Mouse (Mus musculus): ENCODE data around the gene Yipf4. TPM values are rescaled to one million over a fixed set of nuclear protein-coding genes. Genes with fewer than 3 reads are reported as not detected.
A peak's percentile ranks its signal among the peaks of the same experiment; 100 is the strongest.

The Yipf4 gene
- polyA plus RNA-seq, 1 experiment = 21.6 TPM

DNA sequence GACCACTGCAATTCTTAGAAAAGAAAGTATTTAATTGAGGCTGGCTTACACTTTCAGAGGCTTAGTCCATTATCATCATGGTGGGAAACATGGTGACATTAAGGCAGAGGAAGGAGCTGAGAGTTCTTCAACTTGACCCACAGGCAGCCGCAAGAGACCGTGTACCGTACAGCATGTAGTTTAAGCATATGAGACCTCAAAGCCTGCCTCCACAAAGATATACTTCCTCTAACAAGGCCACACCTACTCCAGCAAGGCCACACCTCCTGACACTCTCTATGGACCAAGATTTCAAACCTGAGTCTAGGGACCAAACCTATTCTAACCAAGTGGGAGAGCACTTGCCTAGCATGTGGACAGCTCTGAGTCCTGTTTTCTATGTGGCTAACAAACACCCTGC, 19.3 kb downstream of the Yipf4 start:
- no peaks in the 10 kb centered on the region for H3K27me3 ChIP-seq (ENCODE audit: control insufficient read depth, insufficient read depth, insufficient read length)
- TF ChIP-seq FOSL1 (IDR thresholded peaks at IDR 0.05; ENCODE audit: insufficient read depth, low read length, poor library complexity, severe bottlenecking) (no peak), MAX (IDR thresholded peaks at IDR 0.05) (no peak), CEBPB (IDR thresholded peaks at IDR 0.05; ENCODE audit: low read depth) (no peak), USF1 (IDR thresholded peaks at IDR 0.05; ENCODE audit: low read depth) (no peak), CTCF (IDR thresholded peaks at IDR 0.05; ENCODE audit: control insufficient read depth, insufficient read depth, insufficient read length) (no peak), MYOG (IDR thresholded peaks at IDR 0.05; ENCODE audit: control insufficient read depth, extremely low read depth, insufficient read length) (no peak), MYOD1 (IDR thresholded peaks at IDR 0.05; ENCODE audit: control insufficient read depth, insufficient read length, low read depth) (no peak)
- no peak overlapping the region for H3K4me3 ChIP-seq (ENCODE audit: insufficient read depth, poor library complexity, severe bottlenecking)
- H3ac ChIP-seq (ENCODE audit: control insufficient read depth, insufficient read length, low read depth) = no peak overlapping the region
- H3K36me3 ChIP-seq (ENCODE audit: control insufficient read depth, insufficient read depth) = no peaks in the 10 kb centered on the region
- H3K79me2 ChIP-seq (ENCODE audit: control insufficient read depth, insufficient read depth) = no peaks in the 10 kb centered on the region
- no peaks in the 10 kb centered on the region for H3K79me3 ChIP-seq (ENCODE audit: low read depth)

DNA sequence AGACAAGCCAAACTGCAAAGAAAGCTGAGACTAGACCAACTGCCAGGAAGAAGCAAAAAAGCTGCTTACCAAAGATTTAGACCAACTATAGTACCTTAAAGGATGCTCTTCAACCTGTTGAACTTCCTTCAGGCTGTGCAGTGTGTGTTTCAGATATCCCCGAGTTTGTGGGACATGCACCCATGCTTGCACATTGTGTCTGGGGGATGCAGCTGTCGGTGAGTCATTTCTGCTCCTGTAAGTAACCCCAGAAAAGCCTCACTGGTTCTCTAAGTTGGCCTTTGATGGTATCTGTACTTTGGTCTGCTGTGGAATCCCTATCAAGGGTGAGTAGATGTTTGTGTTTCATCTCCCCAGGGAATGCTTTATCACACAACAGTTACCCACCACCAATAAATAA, 23.0 kb downstream of the Yipf4 start:
- H3K27me3 ChIP-seq (ENCODE audit: control insufficient read depth, insufficient read depth, insufficient read length) = no peaks in the 10 kb centered on the region
- H3ac ChIP-seq (ENCODE audit: control insufficient read depth, insufficient read length, low read depth) = no peak overlapping the region
- H3K36me3 ChIP-seq (ENCODE audit: control insufficient read depth, insufficient read depth) = no peaks in the 10 kb centered on the region
- no peak for TF ChIP-seq MYOG (IDR thresholded peaks at IDR 0.05; ENCODE audit: control insufficient read depth, extremely low read depth, insufficient read length)
- peak; percentile 90 for TF ChIP-seq MYOD1 (IDR thresholded peaks at IDR 0.05; ENCODE audit: control insufficient read depth, insufficient read length, low read depth)
- H3K79me3 ChIP-seq (ENCODE audit: low read depth) = no peaks in the 10 kb centered on the region
- no peaks in the 10 kb centered on the region for H3K79me2 ChIP-seq (ENCODE audit: control insufficient read depth, insufficient read depth)
- H3K4me3 ChIP-seq (ENCODE audit: insufficient read depth, poor library complexity, severe bottlenecking) = no peak overlapping the region

DNA sequence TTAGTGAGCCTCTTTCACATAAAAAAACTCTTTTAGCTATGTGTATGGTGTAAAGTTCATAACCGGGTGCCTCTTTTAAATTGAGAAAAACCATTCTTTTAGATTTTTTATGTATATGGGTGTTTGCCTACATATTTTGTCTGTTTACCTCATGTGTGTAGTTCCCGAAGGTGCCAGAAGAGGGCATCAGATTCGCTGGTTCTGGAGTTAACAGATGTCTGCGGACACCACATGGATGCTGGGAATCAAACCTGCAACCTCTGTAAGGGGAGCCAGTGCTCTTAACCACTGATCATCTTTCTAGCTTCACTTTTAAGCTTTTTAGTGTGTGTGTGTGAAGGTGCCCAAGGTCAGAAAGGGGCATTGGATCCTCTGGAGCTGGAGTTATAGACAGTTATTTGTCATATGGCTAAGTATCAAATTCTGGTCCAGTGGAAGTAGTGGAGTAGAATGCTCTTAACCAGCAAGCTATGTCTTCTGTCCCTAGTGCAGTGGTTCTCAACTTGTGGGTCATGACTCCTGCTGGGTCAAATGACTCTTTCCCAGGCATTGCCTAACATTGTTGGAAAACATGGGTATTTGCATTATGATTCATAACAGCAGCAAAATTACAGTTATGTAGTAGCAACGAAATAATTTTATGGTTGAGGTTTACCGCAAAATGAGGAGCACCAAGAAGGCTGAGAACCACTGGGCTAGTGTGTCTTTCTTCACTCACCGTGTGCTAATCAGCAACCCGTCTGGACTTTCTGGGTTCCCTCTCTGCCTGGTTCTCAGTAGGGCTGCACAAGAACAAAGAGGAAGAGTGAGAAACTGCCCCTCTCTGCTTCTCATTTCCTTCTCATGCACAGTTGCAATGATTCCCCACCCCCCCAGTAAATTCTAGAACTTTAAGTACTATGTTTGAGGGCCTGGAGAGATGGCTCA, 33.8 kb downstream of the Yipf4 start:
- Histone ChIP-seq H3ac (ENCODE audit: control insufficient read depth, insufficient read length, low read depth) (no peak overlapping the region), H3K4me3 (ENCODE audit: insufficient read depth, poor library complexity, severe bottlenecking) (no peak overlapping the region), H3K79me2 (ENCODE audit: control insufficient read depth, insufficient read depth) (no peaks in the 10 kb centered on the region), H3K36me3 (ENCODE audit: control insufficient read depth, insufficient read depth) (no peaks in the 10 kb centered on the region), H3K79me3 (ENCODE audit: low read depth) (no peaks in the 10 kb centered on the region), H3K27me3 (ENCODE audit: control insufficient read depth, insufficient read depth, insufficient read length) (no peaks in the 10 kb centered on the region)
- peak; percentile 23 for TF ChIP-seq MAX (IDR thresholded peaks at IDR 0.05)
- TF ChIP-seq CTCF (IDR thresholded peaks at IDR 0.05; ENCODE audit: control insufficient read depth, insufficient read depth, insufficient read length) = no peak
- TF ChIP-seq FOSL1 (IDR thresholded peaks at IDR 0.05; ENCODE audit: insufficient read depth, low read length, poor library complexity, severe bottlenecking) = peak; percentile 93
- no peak for TF ChIP-seq MYOD1 (IDR thresholded peaks at IDR 0.05; ENCODE audit: control insufficient read depth, insufficient read length, low read depth)
- TF ChIP-seq MYOG (IDR thresholded peaks at IDR 0.05; ENCODE audit: control insufficient read depth, extremely low read depth, insufficient read length) = no peak
- no peak for TF ChIP-seq USF1 (IDR thresholded peaks at IDR 0.05; ENCODE audit: low read depth)
- TF ChIP-seq CEBPB (IDR thresholded peaks at IDR 0.05; ENCODE audit: low read depth) = peak; percentile 99

DNA sequence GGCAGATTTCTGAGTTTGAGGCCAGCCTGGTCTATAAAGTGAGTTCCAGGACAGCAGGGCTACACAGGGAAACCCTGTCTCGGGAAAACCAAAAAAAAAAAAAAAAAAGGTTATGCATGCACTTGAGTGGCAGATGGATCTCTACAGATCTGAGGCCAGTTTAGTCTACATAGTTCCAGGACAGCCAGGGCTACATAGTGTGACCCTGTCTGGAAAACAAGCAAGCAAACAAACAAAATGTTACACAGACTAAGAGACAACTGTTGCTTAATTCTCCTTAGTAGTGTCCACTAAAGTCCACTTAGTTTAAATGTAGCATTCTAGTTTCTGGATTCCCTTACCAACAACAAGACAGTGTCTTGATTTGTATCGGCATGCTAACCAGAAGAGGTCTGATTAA, 36.8 kb downstream of the Yipf4 start:
- no peak overlapping the region for H3K4me3 ChIP-seq (ENCODE audit: insufficient read depth, poor library complexity, severe bottlenecking)
- TF ChIP-seq MYOG (IDR thresholded peaks at IDR 0.05; ENCODE audit: control insufficient read depth, extremely low read depth, insufficient read length) (no peak), CEBPB (IDR thresholded peaks at IDR 0.05; ENCODE audit: low read depth) (no peak), FOSL1 (IDR thresholded peaks at IDR 0.05; ENCODE audit: insufficient read depth, low read length, poor library complexity, severe bottlenecking) (no peak), CTCF (IDR thresholded peaks at IDR 0.05; ENCODE audit: control insufficient read depth, insufficient read depth, insufficient read length) (no peak), MYOD1 (IDR thresholded peaks at IDR 0.05; ENCODE audit: control insufficient read depth, insufficient read length, low read depth) (no peak), USF1 (IDR thresholded peaks at IDR 0.05; ENCODE audit: low read depth) (no peak), MAX (IDR thresholded peaks at IDR 0.05) (no peak)
- no peaks in the 10 kb centered on the region for H3K36me3 ChIP-seq (ENCODE audit: control insufficient read depth, insufficient read depth)
- peaks cover 29% of the 10 kb centered on the region for H3K79me2 ChIP-seq (ENCODE audit: control insufficient read depth, insufficient read depth)
- no peaks in the 10 kb centered on the region for H3K27me3 ChIP-seq (ENCODE audit: control insufficient read depth, insufficient read depth, insufficient read length)
- peaks cover 25% of the 10 kb centered on the region for H3K79me3 ChIP-seq (ENCODE audit: low read depth)
- no peak overlapping the region for H3ac ChIP-seq (ENCODE audit: control insufficient read depth, insufficient read length, low read depth)

DNA sequence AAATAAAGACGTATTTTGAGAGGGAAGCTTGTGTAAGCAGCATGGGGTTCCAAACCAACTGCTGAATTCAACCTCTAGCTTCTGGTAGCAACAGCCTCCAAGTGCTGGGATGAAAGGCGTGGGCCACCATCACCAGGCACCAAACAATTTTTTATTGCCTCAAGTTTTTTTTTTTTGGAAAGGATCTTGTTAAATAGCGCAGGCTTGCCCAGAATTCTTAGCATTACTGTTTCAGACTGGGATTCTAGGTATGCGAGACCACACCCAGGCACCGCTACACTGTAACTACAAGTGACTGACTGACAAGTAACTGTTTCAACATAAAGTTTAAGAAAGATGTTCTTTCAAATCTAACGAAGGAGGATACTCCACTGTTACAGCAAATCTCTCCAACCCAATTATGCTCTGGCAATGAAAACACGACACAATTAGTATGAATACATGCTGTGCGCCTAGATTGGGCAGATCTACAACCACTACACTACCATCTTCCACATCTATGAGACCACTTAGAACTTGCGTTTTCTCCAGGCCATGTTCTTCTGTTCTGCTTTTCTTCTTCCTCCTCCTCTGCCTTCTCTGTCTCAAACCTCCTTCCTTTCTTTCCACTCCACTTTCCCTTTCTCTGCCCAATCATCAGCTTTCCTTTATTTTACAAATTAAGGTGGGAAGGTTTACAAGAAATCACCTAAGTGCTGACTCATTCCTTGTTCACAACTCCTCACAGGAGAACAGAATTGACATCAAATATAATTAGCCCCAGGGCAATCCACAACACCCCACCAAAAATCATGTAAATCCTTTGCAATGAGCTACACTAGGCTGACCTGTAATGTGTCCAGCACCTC, 37.7 kb downstream of the Yipf4 start:
- Histone ChIP-seq H3ac (ENCODE audit: control insufficient read depth, insufficient read length, low read depth) (no peak overlapping the region), H3K27me3 (ENCODE audit: control insufficient read depth, insufficient read depth, insufficient read length) (no peaks in the 10 kb centered on the region), H3K4me3 (ENCODE audit: insufficient read depth, poor library complexity, severe bottlenecking) (peak overlapping the region; percentile 2), H3K36me3 (ENCODE audit: control insufficient read depth, insufficient read depth) (no peaks in the 10 kb centered on the region), H3K79me2 (ENCODE audit: control insufficient read depth, insufficient read depth) (peaks cover 38% of the 10 kb centered on the region), H3K79me3 (ENCODE audit: low read depth) (peaks cover 34% of the 10 kb centered on the region)
- TF ChIP-seq CEBPB (IDR thresholded peaks at IDR 0.05; ENCODE audit: low read depth) (no peak), CTCF (IDR thresholded peaks at IDR 0.05; ENCODE audit: control insufficient read depth, insufficient read depth, insufficient read length) (no peak), MYOD1 (IDR thresholded peaks at IDR 0.05; ENCODE audit: control insufficient read depth, insufficient read length, low read depth) (no peak), MYOG (IDR thresholded peaks at IDR 0.05; ENCODE audit: control insufficient read depth, extremely low read depth, insufficient read length) (no peak), MAX (IDR thresholded peaks at IDR 0.05) (no peak), FOSL1 (IDR thresholded peaks at IDR 0.05; ENCODE audit: insufficient read depth, low read length, poor library complexity, severe bottlenecking) (no peak), USF1 (IDR thresholded peaks at IDR 0.05; ENCODE audit: low read depth) (no peak)

Data from C2C12 (cell line).